Mouse (Mus musculus) embryonic fibroblast, embryonic 13.5 days (primary cell): ENCODE measurements around the gene Atg4a.

Experiments
- CTCF ChIP-seq: IDR thresholded peaks from 2 replicates; pipeline ENCODE4 v1.5.1; 2011; ENCODE audit warnings: mild to moderate bottlenecking, control low read depth, low read length, moderate library complexity, borderline replicate concordance; ENCODE audit not compliant: insufficient read depth
- POLR2A ChIP-seq: IDR thresholded peaks from 2 replicates; pipeline ENCODE4 v1.6.1; 2011; ENCODE audit warnings: low read depth, mild to moderate bottlenecking, control low read depth, low read length, moderate library complexity

DNA sequence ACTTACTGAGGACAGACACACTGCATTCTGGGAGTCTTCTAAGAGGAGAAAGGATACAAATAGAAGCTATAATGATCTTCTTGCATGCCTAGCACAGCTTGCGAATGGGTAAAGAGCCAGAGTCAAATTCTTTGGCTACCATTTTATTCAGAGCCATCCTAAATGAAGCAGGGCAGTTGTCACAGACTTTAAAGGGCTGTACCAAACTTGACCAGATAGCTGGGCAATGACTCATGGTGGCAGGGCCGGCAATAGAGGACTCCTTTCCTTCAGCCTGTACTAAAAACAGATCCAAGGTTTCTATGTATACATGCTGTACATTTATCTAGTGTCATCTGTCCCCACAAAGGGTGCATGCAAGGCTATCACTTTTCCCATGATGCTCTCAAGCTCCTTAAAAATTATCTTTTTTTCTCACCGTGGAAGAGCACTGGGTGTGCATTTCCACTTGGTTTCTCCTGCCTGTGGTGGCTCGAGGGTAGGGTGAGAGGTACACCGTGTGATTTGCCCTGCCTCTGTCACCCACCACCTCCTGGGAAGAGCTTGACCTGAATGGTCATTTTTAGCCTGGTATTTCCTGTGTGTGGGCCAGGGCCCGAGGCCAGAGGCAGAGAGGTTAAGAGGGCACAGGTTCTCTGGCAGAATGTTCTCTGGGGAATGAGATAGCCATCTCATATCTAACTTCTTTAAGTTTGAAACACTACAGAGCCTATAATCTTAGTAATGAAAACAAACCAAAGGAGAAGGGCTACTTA lies 26.7 kb downstream of the Atg4a start:
- TF ChIP-seq CTCF (no peak), POLR2A (no peak)
